Mouse (Mus musculus): ENCODE measurements around the gene Ttc9c.

Ttc9c gene

DNA sequence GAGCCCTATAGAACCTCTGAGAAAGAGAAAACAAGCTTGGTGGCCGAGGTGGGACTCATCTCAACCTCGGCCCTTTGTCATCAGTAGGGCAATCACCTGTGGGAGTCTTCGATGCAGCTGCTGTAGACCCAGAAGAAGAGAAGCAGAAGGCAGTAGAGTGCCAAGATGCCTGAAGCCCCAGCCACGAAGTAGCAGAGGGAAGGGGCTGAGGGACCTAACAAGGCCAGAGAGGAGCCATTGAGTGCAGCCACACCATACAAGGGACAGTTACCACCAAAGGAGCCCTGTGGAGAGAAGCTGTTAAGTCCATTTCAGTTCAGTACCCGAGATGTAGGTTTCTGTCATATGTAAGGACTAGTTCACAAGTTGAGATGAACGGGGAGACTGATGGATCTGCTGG lies 45.7 kb downstream of the Ttc9c start:
- no peak for DNase-seq

DNA sequence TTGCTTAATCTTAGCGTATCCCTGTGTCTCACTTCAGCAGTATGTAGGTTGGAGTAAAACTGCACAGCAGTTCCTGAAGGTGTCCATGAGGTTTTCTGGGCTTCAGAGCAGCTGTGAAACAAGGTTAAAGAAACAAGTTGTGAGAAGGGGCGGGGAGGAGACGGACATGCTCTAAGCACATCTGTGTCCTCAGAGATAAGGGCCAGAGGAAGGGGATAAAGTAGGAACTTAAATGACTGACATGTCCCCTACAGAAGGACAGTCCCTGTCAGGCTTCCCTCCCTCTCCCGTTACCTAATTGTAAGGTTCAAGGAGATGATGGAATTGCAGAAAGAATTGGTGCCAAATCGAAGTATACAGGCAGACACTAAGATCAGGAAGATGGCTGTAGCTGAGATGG lies 46.1 kb downstream of the Ttc9c start:
- DNase-seq, result no peak

DNA sequence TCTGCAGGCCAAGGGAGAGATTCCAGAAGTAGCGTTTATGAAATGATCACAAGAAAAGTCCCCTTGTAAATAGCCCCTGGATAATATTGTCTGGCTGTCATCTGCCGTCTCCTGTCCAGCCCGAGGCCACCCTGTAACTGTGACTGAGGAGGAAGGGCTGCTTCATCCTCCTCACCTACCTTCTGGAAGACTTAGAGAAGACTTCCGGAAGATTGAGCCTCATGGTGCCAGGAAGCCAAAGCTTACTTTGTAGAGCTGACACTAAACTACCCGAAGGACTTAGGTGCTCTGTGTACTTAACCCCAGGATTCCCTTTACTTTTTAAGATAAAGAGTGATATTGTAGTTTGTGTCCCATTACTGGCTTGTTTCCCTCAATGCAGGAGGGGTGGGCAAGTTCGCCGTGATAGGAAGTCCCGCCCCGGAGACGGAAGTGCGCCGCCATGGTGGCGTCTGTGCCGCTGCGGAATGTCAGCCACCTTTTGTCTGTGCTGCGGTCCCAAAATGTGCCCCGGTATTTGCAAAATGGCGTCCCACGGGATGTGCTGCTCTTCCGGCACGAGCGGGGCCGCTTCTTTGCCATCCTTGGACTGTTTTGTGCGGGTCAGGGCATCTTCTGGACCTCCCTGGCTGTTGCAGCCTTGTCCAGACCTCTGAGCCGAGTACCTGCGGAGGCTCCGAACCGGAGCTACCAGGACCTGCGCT lies 48.4 kb downstream of the Ttc9c start, which contains the start of gene Tmem223:
Tmem223 (plus strand) TSS at position 430 of the 704 bp plus-strand sequence.
- DNase-seq, result peak; percentile 85 to 92

GRCm38 (mm10) chr19:8765562-8765961 lies 53.6 kb downstream of the Ttc9c start:
- DNase-seq, result no peak

DNA sequence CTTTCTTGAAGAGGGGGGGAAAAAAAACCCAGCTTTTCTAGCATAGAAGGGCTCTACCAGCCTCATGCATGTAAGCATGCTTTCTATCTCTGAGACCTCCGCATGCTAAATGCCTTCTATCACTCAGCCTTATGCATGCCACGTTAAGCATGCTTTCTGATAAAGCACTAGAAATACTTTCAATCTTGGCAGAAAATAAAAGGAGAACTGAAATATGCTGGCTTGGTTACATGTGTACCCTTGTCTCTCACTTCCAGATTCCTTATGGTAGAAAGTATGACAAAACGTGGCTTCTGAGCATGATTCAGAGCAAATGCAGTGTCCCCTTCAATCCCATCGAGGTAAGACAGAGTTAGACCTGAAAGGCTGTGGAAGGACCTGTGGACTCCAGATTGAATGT lies 55.9 kb downstream of the Ttc9c start:
- no peak for DNase-seq

- peak in 1 of 2 experiments; percentile 30 for DNase-seq
Observed at GRCm38 (mm10) chr19:8760757-8761156, 58.4 kb downstream of the Ttc9c start.

All from kidney, postnatal 36 days (tissue).